Mouse (Mus musculus): ENCODE measurements around the gene Nr2c2. TPM values are rescaled to one million over a fixed set of nuclear protein-coding genes. Genes with fewer than 3 reads are reported as not detected.
"Not testable (repeated sequence)": the region's sequence is repeated elsewhere in the genome, so short reads cannot be mapped to it uniquely, and the experiment has no call there.

The Nr2c2 gene
- total RNA-seq, 2 experiments from 2014 or later: 88.6 to 92.3 TPM

- no peak overlapping the region for H3K4me3 ChIP-seq
- H3K27ac ChIP-seq: no peak overlapping the region
- TF ChIP-seq CTCF (conservative IDR thresholded peaks at IDR 0.05): no peak
- DNase-seq (ENCODE audit: low spot score in 2 of 2): no peak
Measured at GRCm38 (mm10) chr6:92084932-92085331, 6.3 kb upstream of the Nr2c2 start.

- H3K27ac ChIP-seq; DNase-seq (ENCODE audit: low spot score in 2 of 2); H3K4me3 ChIP-seq: not testable (repeated sequence)
Measured at GRCm38 (mm10) chr6:92089141-92089540, 2.0 kb upstream of the Nr2c2 start.

DNA sequence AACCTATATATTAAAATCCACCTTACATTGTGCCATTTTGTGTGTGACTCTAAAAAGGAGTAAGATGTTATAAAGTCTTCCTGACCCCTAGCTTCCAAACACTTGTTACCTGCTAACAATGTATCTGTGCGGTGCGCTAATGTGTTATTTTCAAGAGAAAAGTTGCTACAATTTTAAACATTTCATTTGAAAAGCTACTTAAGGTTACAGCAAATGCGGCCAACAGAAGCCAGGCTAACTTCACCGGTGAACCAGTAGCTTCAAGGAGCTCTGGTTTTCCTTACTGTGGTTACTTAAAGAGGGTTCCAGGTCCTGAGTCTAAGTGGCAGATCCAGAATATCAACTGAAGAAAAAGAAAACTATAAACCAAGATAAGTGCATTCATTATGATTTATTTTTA lies 1.2 kb upstream of the Nr2c2 start:
- Histone ChIP-seq H3K27ac (no peak overlapping the region), H3K4me3 (peak overlapping the region; percentile 69; the same call in 1 of the 2 replicates)
- DNase-seq (ENCODE audit: low spot score in 2 of 2): no peak
- no peak for TF ChIP-seq CTCF (conservative IDR thresholded peaks at IDR 0.05)

DNA sequence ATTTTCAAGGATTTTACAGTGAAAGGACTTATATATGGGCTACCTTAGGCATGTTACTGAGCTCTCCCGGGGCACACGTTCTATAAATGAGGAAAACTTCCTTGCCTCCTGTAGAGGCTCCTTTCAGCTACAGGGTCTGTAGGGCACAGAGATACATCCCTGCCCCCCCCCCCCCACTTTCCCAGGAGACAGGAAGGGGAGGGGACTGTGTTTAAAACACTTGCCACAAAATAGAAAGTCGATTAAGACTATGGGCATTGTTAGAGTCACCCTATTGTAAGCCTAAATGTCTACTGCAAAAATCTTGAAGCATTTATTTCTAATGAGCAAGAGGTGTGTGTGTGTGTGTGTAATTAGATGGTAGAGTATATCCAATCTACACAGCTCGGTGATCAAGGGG lies 693 bp upstream of the Nr2c2 start:
- TF ChIP-seq CTCF (conservative IDR thresholded peaks at IDR 0.05): no peak
- peak overlapping the region; percentile 69 for H3K4me3 ChIP-seq
- no peak for DNase-seq (ENCODE audit: low spot score in 2 of 2)
- H3K27ac ChIP-seq: peak overlapping the region; percentile 98

- no peak for TF ChIP-seq CTCF (conservative IDR thresholded peaks at IDR 0.05)
Measured at GRCm38 (mm10) chr6:92091767-92092489, 738 bp downstream of the Nr2c2 start.

DNA sequence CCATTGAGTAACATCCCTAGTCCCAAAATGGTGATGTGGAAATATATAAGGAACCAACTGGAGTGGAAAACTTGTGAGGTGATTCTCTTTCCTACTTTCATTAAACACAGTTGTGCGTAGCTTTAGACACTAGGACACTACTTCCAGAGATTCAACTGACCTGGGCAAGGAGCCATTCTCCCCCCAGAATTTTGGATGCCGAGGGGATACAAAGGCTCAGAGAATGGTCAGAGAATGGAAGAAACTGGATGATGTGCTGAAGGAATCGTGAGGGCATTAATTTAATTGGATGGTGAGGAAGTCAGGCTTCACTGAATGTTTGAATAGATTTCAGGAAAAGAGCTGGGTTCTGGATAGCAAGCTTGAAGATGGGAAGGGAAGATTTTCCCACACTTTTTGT lies 1.5 kb downstream of the Nr2c2 start:
- no peak for DNase-seq (ENCODE audit: low spot score in 2 of 2)
- TF ChIP-seq CTCF (conservative IDR thresholded peaks at IDR 0.05): no peak
- Histone ChIP-seq H3K4me3 (peak overlapping the region; percentile 69), H3K27ac (peak overlapping the region; percentile 98)

More at GRCm38 (mm10) chr6:92091767-92092489, 738 bp downstream of the Nr2c2 start:
- H3K27ac ChIP-seq: peak overlapping the region; percentile 98
- DNase-seq (ENCODE audit: low spot score in 2 of 2): peak; percentile 99 to 100
- peak overlapping the region; percentile 69 for H3K4me3 ChIP-seq

GRCm38 (mm10) chr6:92093869-92094268 lies 2.7 kb downstream of the Nr2c2 start:
- no peak for TF ChIP-seq CTCF (conservative IDR thresholded peaks at IDR 0.05)
- Histone ChIP-seq H3K27ac (no peak overlapping the region), H3K4me3 (no peak overlapping the region)
- DNase-seq (ENCODE audit: low spot score in 2 of 2): no peak

GRCm38 (mm10) chr6:92100679-92101360 lies 9.6 kb downstream of the Nr2c2 start:
- no peak for DNase-seq (ENCODE audit: low spot score in 2 of 2)
- Histone ChIP-seq H3K27ac (no peak overlapping the region), H3K4me3 (no peak overlapping the region)
- TF ChIP-seq CTCF (conservative IDR thresholded peaks at IDR 0.05): peak; percentile 60

DNA sequence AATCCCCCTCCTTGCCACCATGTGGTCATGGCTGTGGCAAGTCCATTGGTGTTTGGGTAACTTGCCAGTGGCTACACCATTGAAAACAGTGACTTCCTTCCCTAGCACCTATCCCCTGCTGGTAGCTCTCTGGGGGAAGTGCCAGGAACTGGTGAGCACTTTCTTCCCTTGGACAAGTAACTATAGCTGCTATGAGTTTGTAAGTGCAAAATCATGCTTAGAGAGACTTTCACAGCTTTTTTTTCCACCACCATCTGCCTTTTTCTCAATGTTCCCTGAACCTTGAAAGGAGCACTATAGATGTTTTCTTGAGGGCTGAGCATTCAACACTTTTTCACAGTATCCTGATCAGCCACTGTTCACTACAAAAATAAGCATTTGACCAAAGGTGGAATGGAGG lies 33.4 kb downstream of the Nr2c2 start:
- Histone ChIP-seq H3K27ac (no peak overlapping the region), H3K4me3 (no peak overlapping the region)
- no peak for DNase-seq (ENCODE audit: low spot score in 2 of 2)
- no peak for TF ChIP-seq CTCF (conservative IDR thresholded peaks at IDR 0.05)

DNA sequence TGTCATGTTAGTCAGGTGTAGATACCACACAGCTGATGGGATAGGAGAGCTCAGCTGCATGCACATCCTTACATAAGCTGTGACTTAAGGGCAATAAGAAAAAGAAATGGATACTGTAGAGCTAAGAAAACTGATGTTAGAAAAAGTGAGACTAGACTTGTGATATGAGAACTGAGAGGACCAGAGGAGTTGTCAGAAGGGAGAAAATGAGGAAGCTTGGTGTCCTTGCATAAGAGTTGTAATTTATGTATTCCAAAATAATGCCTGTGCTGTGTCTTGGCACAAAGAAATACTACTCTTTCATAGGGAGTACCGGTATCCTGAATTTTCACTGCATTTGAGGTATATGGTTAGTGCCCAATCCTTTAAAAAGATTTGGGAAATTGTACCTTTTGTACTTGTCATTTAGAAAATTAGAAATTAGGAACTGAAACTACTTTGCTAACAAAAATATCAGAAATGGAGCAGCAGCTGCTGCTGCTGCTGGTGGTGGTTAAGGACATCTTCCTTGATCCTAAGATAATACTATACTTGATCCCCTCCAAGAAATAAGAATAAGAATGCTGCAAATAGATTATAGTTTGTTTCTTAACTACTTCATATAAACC lies 35.8 kb downstream of the Nr2c2 start:
- DNase-seq (ENCODE audit: low spot score in 2 of 2): no peak
- no peak for TF ChIP-seq CTCF (conservative IDR thresholded peaks at IDR 0.05)
- Histone ChIP-seq H3K27ac (no peak overlapping the region), H3K4me3 (no peak overlapping the region)

DNA sequence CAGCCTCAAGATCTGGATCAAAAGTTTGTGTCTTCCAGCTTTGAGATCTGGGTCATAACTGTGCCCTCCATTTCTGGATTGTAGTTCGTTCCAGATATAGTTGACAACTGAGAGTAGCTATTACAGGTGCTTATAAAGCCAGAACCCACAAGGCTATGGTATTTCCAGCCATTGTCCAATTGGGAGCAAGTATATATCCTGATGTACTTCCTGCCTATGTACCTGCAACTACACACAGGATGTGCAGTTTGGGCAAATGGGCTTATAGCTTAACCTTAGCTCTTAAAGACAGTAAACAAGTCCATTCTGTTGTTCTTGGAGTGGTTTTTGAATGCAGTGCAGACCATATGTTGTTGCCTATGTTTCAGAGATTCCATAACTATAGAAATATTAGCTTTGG lies 40.3 kb downstream of the Nr2c2 start:
- no peak for DNase-seq (ENCODE audit: low spot score in 2 of 2)
- TF ChIP-seq CTCF (conservative IDR thresholded peaks at IDR 0.05): no peak
- Histone ChIP-seq H3K4me3 (no peak overlapping the region), H3K27ac (peak overlapping the region; percentile 3; the same call in 1 of the 2 replicates)

DNA sequence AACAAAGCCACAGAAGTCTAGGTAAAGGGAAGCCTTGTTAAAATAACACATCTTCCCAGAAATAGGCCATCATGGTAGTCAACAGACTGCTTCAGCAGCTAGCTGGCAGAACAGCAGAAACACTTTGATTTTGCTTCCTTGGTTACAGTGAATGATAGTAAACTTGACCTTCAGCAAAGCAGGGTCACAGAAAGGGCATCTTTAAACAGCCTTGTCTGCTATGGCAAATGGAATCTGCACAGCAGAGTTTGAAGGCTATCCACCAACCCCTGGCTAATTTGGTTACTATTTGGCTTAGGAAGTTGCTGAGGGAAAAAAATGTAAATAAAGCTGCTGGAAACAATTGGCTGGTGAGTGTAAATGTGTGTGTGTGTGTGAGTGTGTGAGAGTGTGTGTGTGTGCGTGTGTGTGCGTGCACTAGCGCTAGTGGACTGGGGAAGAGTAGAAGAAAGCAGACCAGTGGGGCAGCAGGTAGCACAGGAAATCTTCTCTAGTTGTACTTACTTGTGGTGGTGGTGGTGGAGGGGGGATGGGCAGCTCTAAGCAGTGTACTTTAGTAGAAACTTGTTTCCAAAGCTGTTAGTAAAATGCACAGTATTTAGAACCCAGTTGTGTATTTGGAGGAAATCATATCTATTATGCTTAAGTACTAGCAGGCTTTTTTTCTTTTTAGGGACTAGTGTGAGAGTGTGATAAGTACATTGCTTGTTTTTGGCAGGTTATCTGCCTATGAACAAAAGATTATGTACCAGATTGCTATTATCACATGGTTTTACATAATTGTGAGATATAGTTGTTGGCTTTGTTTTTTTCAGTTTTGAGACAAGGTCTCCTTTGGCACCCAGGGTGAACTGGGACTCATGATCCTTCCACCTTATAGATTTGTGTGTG lies 41.1 kb downstream of the Nr2c2 start:
- Histone ChIP-seq H3K27ac (peak overlapping the region; percentile 21; the same call in 1 of the 2 replicates), H3K4me3 (no peak overlapping the region)
- no peak for DNase-seq (ENCODE audit: low spot score in 2 of 2)
- TF ChIP-seq CTCF (conservative IDR thresholded peaks at IDR 0.05): no peak

Measured in layer of hippocampus, adult 2 months (tissue).